Mouse (Mus musculus) spleen, adult 12 weeks (tissue): ENCODE measurements around the gene Upf1.
A peak's percentile ranks its signal among the peaks of the same experiment; 100 is the strongest.

Experiments
- DNase-seq: peaks from one replicate; pipeline ENCODE4 v3.0.0; 2022; ENCODE audit warnings: low spot score

Upf1 gene

DNA sequence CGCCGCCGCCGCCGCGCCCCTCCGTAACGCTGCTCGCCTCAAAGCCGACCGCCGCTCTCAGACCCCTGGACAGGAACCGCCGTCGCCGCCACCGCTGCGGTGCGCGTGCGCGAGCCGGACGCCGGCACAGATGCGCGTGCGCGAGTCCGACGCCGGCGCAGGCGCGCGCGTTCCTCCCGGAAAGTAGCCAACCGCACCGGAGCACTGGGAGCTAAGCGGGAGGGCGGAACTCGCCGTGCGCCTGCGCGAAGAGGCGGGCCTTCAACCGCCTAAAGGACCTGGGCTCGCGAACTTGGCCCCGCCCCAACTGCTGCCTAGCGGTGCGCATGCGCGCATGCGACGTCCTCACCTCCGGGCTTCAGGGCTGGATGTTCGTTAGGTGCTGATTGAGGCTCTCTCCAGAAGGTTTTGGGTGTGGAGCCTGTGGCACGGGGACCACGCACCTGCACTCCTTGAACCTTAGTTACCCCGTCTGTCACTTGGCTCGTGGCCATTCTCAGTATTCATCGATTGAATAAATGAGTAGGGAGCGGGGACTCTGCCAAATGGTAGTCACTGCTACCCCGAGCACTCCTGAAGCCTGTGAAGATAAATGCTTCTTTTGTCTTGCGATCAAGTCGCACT lies at the start of gene Upf1:
TSS of gene Upf1 (minus strand) at position 85 of the 624 bp plus-strand sequence.
- peak; percentile 99 for DNase-seq

- DNase-seq, result no peak
Observed at GRCm38 (mm10) chr8:70397611-70398563, 44.8 kb upstream of the Upf1 start.

- no peak for DNase-seq
Observed at GRCm38 (mm10) chr8:70396184-70396583, 43.1 kb upstream of the Upf1 start.

DNA sequence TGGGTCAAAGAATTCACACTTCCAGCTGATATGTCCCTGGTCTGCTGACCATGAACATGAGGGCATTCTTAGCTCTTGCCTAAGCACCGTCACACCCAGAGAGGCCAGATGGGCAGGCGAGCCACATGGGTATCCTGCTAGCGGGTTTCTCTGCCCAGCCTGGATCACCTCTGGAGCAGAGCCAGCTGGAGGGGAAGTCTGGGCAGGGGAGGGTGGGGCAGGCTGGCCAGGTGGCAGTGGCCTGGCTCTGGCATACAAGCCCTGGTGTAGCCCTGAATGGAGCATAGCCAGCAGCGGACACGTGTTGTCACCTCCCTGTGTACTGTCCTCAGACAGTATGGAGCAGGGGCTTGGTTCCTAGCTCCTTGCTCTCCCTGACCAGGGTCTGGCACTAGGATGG lies 42.6 kb upstream of the Upf1 start:
- DNase-seq, result no peak

DNA sequence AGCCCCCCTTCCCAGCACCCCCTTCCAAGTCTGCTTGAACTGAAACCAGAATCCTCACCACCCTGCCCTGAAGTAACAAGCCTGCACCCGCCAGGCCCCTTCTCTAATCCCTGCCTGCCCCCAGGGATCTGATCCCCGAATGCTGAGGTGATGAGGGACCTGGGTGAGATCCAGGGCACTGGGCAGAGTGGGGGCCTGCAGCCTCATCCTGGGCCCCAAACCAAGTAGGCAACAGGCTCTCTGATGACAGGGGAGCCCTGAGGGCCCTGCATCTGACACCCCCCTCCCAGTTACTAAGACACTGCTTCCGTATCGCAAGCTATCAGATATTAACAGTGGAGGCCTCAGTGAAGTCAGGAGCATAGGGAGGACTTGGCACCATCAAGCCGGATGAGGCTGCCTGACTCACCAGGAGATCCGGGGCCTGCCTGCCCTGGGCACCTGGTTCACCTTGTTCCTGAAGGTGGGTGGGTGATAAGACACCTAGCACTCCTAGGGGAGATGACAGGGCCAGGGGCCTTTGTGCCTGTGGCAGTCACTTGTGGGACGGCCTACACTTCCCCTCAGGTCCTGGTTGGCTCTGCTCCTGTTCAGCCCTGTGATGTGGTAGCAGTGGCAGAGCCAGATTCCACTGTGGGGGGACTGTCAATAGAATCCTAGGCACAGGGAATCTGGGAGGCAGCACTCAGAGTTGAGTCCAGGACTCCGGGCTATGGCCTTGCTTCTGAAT lies 41.4 kb upstream of the Upf1 start:
- DNase-seq, result no peak

GRCm38 (mm10) chr8:70393087-70393486 lies 40.0 kb upstream of the Upf1 start:
- DNase-seq, result no peak

DNA sequence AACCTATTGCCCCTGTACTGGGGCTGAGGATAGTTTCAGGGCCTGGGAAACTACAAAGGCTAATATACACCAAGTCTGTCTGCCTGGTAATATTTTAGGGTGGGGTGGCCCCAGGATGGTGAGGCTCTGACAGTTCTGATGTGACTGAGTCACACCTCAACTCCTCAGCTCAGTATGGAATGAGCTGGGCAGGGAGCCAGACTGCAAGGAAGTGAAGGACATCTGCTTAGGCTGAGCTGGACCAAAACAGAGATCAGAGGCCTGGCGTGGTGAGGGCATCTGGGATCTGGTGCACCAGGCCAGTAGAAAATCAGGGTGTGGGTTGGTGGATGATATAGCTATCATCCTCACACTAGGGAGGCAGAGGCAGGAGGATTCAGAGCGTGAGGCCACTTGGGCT lies 36.6 kb upstream of the Upf1 start:
- DNase-seq, result no peak

- DNase-seq, result peak; percentile 37
Observed at GRCm38 (mm10) chr8:70383287-70383686, 30.2 kb upstream of the Upf1 start.

DNA sequence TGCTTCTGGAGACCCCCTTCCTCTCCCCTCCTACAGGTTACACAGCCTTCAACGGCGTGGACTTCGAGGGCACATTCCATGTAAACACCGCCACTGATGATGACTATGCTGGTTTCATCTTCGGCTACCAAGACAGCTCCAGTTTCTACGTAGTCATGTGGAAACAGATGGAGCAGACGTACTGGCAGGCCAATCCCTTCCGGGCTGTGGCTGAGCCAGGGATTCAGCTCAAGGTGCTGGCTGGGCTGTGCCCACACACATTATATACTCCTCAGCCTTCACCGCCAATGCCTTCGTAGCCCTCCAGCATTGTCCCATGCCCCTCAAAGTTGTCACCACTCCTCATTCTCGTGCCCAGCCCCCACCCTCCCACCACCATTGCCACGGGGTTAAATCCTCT lies 27.0 kb upstream of the Upf1 start:
- no peak for DNase-seq

GRCm38 (mm10) chr8:70377049-70377448 lies 24.0 kb upstream of the Upf1 start:
- no peak for DNase-seq

DNA sequence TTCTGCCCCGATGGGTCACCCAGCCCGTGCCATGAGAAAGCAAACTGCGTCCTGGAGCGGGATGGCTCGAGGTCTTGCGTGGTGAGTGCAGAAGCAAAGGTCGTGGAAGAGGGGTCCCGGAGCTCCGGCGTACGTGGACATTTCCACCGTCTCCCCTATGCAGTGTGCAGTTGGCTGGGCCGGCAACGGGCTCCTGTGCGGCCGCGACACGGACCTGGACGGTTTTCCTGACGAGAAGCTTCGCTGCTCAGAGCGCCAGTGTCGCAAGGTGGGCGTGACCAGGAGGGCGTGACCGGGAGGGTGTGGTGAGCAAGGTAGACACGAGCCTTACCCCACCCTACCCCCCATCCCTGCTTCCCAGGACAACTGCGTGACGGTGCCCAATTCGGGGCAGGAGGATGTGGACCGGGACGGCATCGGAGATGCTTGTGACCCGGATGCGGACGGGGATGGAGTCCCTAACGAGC lies 23.2 kb upstream of the Upf1 start:
- no peak for DNase-seq

- no peak for DNase-seq
Observed at GRCm38 (mm10) chr8:70375212-70375859, 22.3 kb upstream of the Upf1 start.

DNA sequence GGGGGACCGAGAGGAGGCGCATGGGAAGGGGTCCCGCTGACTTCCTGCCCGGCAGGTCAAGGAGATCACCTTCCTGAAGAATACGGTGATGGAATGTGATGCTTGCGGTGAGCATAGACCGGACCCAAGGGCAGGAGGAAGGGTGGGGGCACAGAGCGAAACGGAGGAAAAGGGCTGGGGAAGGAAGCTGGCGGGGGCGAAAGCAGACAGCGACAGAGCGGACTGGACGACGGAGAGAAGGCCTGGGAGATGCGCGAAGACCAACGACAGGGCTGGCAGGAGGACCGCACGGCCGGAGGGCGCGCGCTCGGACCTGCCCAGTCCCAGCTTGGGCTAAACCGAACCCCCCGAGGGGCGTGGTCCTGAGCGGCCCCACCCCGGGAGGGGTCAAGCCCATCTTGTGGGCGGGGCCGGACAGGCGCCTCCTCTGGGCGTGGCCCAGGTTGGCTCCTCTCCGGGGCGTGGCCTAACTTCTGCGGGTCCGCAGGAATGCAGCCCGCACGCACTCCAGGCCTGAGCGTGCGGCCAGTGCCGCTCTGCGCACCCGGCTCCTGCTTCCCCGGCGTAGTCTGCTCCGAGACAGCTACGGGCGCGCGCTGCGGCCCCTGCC lies 21.3 kb upstream of the Upf1 start:
- peak; percentile 65 for DNase-seq

DNA sequence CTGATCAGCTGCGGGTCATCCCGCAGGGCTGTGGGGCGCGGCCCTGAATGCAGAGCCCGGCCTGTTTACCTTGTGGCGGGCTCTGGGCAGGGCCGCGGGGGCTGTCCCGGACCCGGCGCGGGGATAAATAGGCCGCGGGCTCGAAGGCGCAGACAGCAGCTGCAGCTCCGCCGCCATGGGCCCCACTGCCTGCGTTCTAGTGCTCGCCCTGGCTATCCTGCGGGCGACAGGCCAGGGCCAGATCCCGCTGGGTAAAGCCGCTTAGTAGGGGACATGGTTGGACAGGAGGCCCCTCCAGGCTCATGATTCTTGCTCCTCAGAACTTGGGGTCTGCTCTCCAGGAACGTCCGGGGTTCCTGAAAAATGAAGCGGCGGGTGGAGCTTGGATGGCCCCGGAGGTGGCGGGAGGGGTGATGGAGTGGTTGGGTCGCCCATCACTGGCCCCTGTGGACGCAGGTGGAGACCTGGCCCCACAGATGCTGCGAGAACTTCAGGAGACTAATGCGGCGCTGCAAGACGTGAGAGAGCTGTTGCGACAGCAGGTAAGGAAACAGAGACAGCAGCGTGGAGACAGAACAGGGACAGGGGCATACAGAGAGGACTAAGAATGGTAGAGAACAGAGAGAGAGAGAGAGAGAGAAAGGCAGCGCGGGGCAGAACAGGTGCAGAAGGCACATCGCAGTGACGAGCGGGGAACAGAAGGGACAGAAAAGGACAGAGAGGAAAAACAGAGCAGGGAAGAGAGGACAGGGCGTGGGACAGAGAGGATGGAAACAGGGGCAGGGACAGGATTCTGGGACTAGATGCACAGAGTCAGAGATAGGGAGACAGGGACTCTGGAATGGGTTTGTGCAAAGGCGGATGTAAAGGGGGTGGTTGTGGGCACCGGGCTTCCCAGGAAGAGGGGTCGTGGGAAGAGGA lies 20.6 kb upstream of the Upf1 start, which contains the start of gene Comp:
TSS of gene Comp (plus strand) at position 162 of the 921 bp plus-strand sequence.
- no peak for DNase-seq

DNA sequence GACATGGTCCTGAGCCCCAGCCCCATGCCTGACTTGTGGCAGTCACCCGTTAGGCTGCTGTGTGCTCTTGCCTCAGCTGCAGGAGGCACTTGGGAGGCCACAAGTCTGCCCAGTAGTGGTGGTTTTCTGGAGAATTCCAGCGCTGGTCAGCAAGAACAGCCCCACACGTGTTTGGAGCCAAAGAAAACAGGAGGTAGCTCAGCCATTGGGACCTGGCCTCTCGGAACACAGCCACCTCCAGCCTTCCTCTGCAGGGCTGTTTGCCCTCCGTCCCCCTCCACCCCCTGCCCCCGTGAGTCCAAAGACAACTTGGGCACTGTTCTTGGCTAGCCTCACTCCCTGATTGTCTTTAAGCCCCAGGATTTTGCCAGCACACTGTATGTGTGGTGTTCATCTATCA lies 18.9 kb upstream of the Upf1 start:
- no peak for DNase-seq

DNA sequence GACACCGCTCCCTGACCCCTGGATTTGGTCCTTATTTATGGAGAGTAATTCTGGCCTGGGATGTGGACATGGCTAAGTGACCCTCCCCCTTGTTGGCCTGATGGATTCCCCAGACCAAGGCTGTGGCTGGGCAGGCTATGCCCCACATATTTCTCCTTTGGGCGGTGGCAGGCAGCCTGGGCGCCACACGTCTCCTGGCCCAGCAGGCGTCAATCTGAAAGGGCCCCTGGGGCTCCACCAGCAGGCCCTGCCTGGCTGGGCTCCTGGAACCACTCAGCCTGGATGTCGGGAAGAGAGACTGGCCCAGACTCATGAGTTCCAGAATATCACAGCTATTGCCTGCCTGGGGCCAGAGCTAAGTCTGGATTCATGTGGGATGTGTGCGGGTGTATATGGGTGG lies 17.4 kb upstream of the Upf1 start:
- DNase-seq, result no peak

GRCm38 (mm10) chr8:70366588-70366987 lies 13.5 kb upstream of the Upf1 start:
- no peak for DNase-seq

DNA sequence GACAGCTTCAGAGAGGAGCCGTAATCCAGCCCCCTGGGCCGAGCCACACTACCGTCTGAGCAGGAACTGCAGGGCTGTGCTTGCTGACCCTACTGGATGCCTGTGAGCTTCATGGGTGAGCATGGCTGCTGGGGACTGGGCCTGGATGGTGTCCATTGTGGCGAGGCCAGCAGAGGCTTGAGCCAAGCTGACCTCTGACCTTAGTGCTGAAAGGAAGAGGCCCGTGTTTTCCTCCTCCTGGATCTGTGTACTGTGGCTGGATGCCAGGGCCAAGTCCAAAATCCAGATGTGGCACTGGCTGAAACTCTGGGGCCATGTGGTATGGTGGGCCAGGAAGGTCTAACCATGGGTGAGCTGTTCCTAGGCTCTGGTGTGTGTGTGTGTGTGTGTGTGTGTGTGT lies 11.0 kb upstream of the Upf1 start:
- no peak for DNase-seq

GRCm38 (mm10) chr8:70361484-70362032 lies 8.5 kb upstream of the Upf1 start:
- DNase-seq, result no peak

DNA sequence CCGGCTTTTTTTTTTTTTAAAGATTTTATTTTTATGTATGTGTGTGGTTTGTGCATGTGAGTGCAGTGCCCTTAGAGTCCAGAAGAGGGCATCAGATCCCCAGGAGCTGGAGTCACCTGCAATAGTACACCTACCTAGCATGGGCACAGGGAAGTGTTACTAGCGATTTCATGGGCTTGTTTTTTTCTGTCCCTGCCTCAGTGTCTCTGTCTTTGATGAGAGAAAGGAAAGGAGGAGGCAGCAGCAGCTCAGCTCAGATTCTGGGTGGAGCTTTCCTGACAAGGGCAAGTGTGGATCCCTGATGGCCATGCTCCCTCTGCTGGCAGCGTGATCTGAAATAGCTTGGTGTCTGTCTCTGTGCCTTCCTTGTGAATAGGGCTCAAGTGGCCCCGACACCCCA lies 7.7 kb upstream of the Upf1 start:
- no peak for DNase-seq
